Mouse (Mus musculus): ENCODE measurements around the gene Phldb2.

- TF ChIP-seq GATA1 (IDR thresholded peaks at IDR 0.05; ENCODE audit: borderline replicate concordance, low read length) (no peak), FLI1 (IDR thresholded peaks at IDR 0.05; ENCODE audit: low read length) (no peak)
Measured at GRCm38 (mm10) chr16:45722460-45722951, 230.9 kb downstream of the Phldb2 start.
